Mouse (Mus musculus) gastrocnemius, postnatal 36 days (tissue): ENCODE results near the gene Ushbp1. TPM values are rescaled to one million over a fixed set of nuclear protein-coding genes. Genes with fewer than 3 reads are reported as not detected.
A peak's percentile ranks its signal among the peaks of the same experiment; 100 is the strongest.
"Not testable (repeated sequence)": the region's sequence is repeated elsewhere in the genome, so short reads cannot be mapped to it uniquely, and the experiment has no call there.

ENCODE experiments used
- DNase-seq, 2 experiments: peaks; one replicate each; pipeline ENCODE4 v3.0.0; 2022
- intact Hi-C: fragments of 180-260 bp; cut with DNase I; formaldehyde crosslinking; loops from one replicate; pipeline ENCODE4 v1.15.1; 2025
- total RNA-seq, 2 experiments: library from RNA; stranded (reverse); gene quantifications; 2 replicates each; pipeline ENCODE4 v1.2.3; 2021

Gene Ushbp1
- total RNA-seq, 2 experiments from 2014 or later = 6.4 to 8.1 TPM

GRCm38 (mm10) chr8:71374616-71375206 is 20.9 kb downstream of the Ushbp1 start:
- intact Hi-C loops = loop anchor here (5.0 kb wide), 1 partner anchor 33 kb away; the partner anchor contains the start of gene Ankle1
- DNase-seq = no peak

DNA sequence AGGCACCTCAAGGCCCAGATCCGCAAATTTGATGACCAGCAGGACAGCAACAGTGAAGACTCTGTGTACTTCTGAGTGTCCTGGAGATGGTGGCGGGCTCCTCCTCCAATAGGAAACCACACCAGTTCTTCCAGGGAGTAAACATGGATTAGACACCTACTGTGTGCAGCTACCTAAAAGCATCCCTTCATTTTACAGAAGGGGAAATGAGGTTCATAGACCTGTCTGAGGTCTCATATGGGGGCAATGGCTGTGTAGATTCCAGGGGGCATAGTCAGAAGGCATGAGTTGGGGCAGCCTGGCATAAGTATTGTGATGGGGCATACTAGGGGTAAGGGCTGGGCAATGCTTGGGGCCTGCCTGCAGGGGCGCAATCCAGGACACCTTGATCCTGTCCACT is 22.6 kb downstream of the Ushbp1 start:
- no peak for DNase-seq
- intact Hi-C loops = loop anchor here (5.0 kb wide), 1 partner anchor 34 kb away; the partner anchor contains the start of gene Ankle1

GRCm38 (mm10) chr8:71372427-71372826 is 23.2 kb downstream of the Ushbp1 start:
- no peak for DNase-seq
- intact Hi-C loops = loop anchor here (5.0 kb wide), 1 partner anchor 35 kb away; the partner anchor contains the start of gene Ankle1

GRCm38 (mm10) chr8:71371236-71371848 is 24.3 kb downstream of the Ushbp1 start, which contains the start of gene Ocel1:
Gene Ocel1, plus strand, starts transcription at chr8:71371298.
- intact Hi-C loops = loop anchor here (5.0 kb wide), 1 partner anchor 36 kb away; the partner anchor contains the start of gene Ankle1
- peak; percentile 95 to 97 for DNase-seq

GRCm38 (mm10) chr8:71370711-71371235 is 24.8 kb downstream of the Ushbp1 start:
- intact Hi-C loops = loop anchor here (5.0 kb wide), 1 partner anchor 37 kb away; the partner anchor contains the start of gene Ankle1

GRCm38 (mm10) chr8:71369040-71369718 is 26.4 kb downstream of the Ushbp1 start:
- intact Hi-C loops = no loop called here
- DNase-seq = no peak

More at GRCm38 (mm10) chr8:71370711-71371235, 24.8 kb downstream of the Ushbp1 start:
- no peak for DNase-seq

DNA sequence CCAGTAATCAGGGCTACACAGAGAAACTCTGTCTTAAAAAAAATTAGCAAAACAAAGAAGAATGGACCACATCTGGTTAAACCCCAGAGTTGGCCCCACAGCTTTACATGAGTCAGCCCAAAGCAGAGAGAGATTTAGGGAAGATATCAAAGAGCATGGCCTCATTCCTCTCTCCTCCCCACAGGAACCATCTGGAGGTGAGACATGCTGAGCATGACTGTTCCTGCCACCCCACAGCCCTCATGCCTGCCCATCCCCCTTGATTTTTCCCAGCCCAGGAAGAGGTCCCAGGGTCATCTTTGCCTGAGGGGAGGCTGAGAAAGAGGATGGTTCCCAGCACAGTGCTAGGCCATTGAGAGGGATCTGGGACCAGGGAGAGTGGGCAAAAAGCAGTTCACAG is 27.2 kb downstream of the Ushbp1 start:
- DNase-seq = no peak
- intact Hi-C loops = no loop called here

- DNase-seq = no peak
- intact Hi-C loops = no loop called here
These were observed 27.9 kb downstream of the Ushbp1 start for GRCm38 (mm10) chr8:71367529-71368176.

DNA sequence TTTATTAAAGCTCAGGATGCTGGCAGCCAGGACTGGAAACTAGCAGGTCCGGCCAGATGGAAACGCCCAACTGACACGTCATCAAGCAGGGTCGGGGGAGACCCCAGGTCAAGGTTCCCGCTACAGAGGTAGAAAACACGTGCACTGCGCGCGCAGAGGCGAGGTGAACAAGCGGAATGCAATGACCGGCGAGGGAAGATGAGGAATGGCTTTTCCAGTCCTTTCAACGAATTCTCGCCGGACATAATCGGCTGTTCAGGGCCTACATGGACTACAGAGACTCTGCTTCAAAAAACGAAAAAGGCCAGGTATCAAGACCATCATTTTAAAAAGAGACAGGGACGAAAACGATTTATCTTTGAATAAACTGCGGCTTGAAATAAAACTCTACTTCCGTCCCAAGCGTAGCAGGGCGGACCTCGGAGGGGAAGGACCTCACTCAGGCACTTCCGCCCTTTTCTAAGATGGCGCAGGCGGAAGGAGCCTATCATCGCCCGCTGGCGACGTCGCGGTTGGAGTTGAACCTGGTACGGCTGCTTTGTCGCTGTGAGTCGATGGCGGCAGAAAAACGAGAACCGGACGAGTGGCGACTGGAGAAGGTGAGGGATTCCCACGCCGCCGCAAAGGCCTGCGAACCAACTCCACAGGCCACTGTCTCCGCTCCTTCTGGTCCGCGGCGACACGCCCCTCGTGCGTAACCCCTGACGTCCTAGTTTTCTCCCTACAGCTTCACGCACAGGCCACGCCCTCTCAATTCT is 28.7 kb downstream of the Ushbp1 start, which contains the start of gene Use1:
Use1 (plus strand) TSS at position 78 of the 758 bp plus-strand sequence.
- DNase-seq = peak; percentile 86 to 93
- intact Hi-C loops = no loop called here

- intact Hi-C loops = no loop called here
- DNase-seq = no peak
These were observed 37.6 kb downstream of the Ushbp1 start for GRCm38 (mm10) chr8:71358026-71358425.

DNA sequence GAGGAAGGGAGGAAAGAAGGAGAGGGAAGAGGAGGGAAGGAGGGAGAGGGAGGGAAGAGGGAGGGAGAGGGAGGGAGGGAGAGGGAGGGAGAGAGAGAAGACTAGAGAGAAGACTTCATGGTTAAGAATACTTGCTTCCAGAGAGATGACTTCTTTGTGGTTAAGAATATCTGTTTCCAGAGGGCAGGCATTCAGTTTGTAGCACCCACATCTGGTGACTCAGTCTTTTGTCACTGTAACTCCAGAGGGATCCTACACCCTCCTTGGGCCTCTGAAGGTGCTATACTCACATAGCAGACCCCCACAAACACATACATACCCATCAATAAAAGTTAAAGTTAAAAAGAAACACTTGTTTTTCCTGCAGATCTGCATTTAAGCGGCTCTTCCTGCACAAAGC is 44.1 kb downstream of the Ushbp1 start:
- intact Hi-C loops = no loop called here
- no peak for DNase-seq

DNA sequence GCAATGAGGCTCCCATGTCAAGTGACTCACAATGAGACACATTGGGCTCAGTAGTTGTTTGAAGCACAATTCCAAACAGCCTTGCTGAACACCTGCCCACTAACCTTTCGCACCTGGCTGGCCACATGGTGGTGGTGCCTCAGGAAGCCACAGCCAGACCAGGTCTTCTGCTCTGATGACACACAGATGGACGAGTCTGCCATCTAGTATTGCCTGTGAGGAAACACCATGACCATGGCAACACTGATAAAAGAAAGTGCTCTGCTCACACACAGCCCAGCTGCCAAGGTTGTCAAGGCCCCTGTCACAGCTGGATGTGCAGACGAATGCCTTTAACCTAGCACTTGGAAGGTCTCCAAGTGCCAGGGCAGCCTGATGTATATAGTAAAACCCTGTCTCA is 44.5 kb downstream of the Ushbp1 start:
- DNase-seq = no peak

DNA sequence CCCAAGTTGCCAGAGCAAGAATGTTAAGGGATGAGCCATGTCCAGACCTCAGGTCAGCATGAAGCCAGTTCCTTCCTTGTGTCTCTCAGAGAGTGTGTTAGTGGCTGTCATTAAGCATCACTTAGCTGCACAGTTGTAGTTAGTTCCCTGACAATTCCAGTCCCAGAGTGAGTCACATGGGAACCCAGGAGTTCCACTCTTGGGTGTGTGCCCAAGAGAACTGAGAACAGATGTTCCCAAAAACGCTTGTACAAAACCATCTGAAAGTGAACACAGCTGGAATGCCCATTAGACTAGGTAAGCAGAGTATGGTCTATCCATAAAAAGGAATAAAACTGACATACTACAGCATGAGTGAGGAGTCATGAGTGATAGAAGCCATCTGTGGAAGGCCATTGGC is 49.0 kb downstream of the Ushbp1 start:
- no peak for DNase-seq
- intact Hi-C loops = no loop called here

More for the DNA sequence above, 44.5 kb downstream of the Ushbp1 start:
- intact Hi-C loops = no loop called here

DNA sequence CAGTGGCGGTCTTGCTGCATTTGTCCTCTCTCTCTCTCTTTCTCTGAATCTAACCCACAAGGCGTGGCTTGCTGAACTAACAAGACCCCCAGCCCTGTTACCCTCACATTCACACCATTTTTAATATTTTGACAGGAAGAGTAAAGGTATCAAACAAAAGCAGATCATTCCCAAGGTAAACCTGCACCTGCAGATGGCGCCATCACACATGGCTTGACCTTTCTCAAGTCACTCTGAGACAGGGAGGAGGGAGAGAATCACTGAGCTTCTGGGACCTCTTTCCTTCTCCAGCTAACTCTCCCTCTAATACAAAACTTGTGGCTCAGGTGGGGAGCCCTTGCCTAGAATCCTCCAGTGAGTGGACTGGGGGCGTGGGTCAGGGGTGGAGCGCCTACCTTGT is 55.0 kb downstream of the Ushbp1 start:
- intact Hi-C loops = no loop called here

GRCm38 (mm10) chr8:71337834-71338233 is 57.8 kb downstream of the Ushbp1 start:
- not testable (repeated sequence) for DNase-seq
- intact Hi-C loops = loop anchor here (5.0 kb wide), 1 partner anchor 69 kb away; the partner anchor contains the start of gene Ankle1

More for the DNA sequence above, 55.0 kb downstream of the Ushbp1 start:
- DNase-seq = no peak
